ENCODE assay signal across 26 mouse cellular contexts in genomic region chr3:99793622-99794021, GRCm38 (mm10).
"Had no signal": no experiment of that assay in that cellular context is flagged by ENCODE, and none has a peak within 500 bp of the region (broad histone marks: within the 10 kb centered on the region; RNA-seq: fewer than 3 reads in every experiment).

No protein-coding gene starts in this region.

- H3K9me3 ChIP-seq: heart, embryonic 10.5 days; heart, embryonic 12.5 days; hindbrain, embryonic 10.5 days; hindbrain, embryonic 12.5 days; intestine, embryonic 15.5 days; limb, embryonic 10.5 days; limb, embryonic 12.5 days had no signal

- H3K4me1 ChIP-seq: hindbrain, embryonic 12.5 days; intestine, embryonic 15.5 days had no signal

- H3K36me3 ChIP-seq: heart, embryonic 10.5 days; heart, embryonic 12.5 days; hindbrain, embryonic 10.5 days; hindbrain, embryonic 12.5 days; intestine, embryonic 15.5 days; limb, embryonic 10.5 days; limb, embryonic 12.5 days had no signal

- H3K4me2 ChIP-seq: heart, embryonic 12.5 days; hindbrain, embryonic 12.5 days; hindbrain, embryonic 14.5 days; intestine, embryonic 15.5 days; limb, embryonic 12.5 days; liver, embryonic 11.5 days had no signal

- DNase-seq: gastrocnemius, adult 2 months; gastrocnemius, postnatal 10 days; gastrocnemius, postnatal 25 days; heart, adult 18-20 months; heart, postnatal 10 days; heart, postnatal 4 days; kidney, adult 18-20 months; kidney, adult 9 months; kidney, postnatal 10 days; kidney, postnatal 25 days; kidney, postnatal 4 days; liver had no signal

- H3K9ac ChIP-seq: heart, embryonic 12.5 days; hindbrain, embryonic 12.5 days; hindbrain, embryonic 14.5 days; intestine, embryonic 15.5 days; limb, embryonic 12.5 days had no signal

- H3K27ac ChIP-seq: gastrocnemius, adult 2 months; heart, embryonic 10.5 days; hindbrain, embryonic 10.5 days; hindbrain, embryonic 12.5 days; hindbrain, embryonic 14.5 days; intestine, embryonic 15.5 days; layer of hippocampus, adult 2 months; left cerebral cortex, adult 2 months; limb, embryonic 10.5 days; limb, embryonic 12.5 days had no signal

- H3K4me3 ChIP-seq: gastrocnemius, adult 2 months; heart, embryonic 10.5 days; heart, embryonic 12.5 days; hindbrain, embryonic 10.5 days; hindbrain, embryonic 12.5 days; intestine, embryonic 15.5 days; layer of hippocampus, adult 2 months; left cerebral cortex, adult 2 months; limb, embryonic 10.5 days; limb, embryonic 12.5 days had no signal

- H3K27me3 ChIP-seq: heart, embryonic 12.5 days; hindbrain, embryonic 12.5 days; intestine, embryonic 15.5 days; limb, embryonic 12.5 days had no signal

- ATAC-seq: hindbrain, embryonic 16.5 days; inflammation-experienced regulatory T-cells, adult 6 months; intestine, embryonic 15.5 days; intestine, postnatal 0 days had no signal
